Mouse (Mus musculus): ENCODE data around the gene Il22ra1.

- no peak for TF ChIP-seq CTCF (IDR thresholded peaks at IDR 0.05; ENCODE audit: borderline replicate concordance, control insufficient read depth, extremely low read depth, insufficient read depth, low read length, poor library complexity)
- no peak for TF ChIP-seq POLR2A (IDR thresholded peaks at IDR 0.05; ENCODE audit: control insufficient read depth, extremely low read depth, insufficient read depth, low read length, poor library complexity)
Observed at GRCm38 (mm10) chr4:135780255-135780654, 52.3 kb downstream of the Il22ra1 start.
